Mouse (Mus musculus) adrenal gland, adult 8-10 months (tissue): Measurements from ENCODE around the gene Stard3. TPM values are rescaled to one million over a fixed set of nuclear protein-coding genes. Genes with fewer than 3 reads are reported as not detected.
A peak's percentile ranks its signal among the peaks of the same experiment; 100 is the strongest.

Source experiments
- DNase-seq: peaks from one replicate; pipeline ENCODE4 v3.0.0; 2022
- total RNA-seq, 4 experiments: library from RNA; stranded (reverse); gene quantifications; 2 replicates each; pipeline ENCODE4 v1.2.4; 2022

The Stard3 gene
- total RNA-seq, 4 experiments from 2014 or later = 22.4 to 33.9 (median 29.1) TPM

DNA sequence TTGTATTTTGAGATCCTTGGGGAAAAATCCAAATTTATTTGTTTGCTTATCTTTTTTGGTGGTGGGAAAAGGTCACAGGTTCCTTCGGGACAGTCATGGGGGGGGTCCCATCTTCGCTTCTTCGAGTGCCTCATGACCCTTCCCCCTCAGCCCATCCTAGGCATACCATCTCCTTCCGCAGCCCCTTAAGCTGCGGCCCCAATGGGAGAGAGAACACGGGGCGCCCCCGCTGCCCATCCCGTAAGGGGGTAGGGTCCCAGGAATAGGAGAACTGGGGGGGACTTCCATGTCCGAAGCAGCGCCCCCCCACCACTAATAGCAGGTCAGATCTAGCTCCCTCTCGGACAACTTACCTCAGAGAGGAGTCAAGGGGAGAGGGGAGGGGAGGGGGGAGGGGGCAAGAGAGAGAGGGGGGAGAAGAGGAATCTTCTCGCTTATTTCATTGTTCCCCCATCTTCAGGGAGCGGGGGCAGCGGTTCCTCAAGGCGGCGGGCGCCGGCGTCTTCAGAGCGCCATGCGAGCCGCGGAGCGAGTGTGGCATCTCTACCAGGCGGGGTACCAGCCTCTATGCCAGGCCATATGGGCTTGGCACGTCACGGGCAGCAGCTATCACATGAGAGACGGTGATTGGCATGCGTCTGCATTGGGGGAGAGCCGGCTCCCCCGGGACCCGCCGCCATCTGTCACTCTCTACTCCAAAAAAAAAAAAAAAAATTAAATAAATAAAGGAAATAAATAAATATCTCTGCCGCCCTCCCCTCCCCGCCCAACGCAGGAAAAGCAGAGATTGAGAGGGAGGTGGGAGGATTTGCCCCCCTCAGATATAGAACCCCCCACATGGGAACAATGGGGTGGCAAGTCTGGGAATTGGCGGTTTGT is 28.8 kb upstream of the Stard3 start, which contains the start of gene Neurod2:
Gene Neurod2 (minus strand): TSS at position 568 of the 879 bp plus-strand sequence.
- DNase-seq = no peak

DNA sequence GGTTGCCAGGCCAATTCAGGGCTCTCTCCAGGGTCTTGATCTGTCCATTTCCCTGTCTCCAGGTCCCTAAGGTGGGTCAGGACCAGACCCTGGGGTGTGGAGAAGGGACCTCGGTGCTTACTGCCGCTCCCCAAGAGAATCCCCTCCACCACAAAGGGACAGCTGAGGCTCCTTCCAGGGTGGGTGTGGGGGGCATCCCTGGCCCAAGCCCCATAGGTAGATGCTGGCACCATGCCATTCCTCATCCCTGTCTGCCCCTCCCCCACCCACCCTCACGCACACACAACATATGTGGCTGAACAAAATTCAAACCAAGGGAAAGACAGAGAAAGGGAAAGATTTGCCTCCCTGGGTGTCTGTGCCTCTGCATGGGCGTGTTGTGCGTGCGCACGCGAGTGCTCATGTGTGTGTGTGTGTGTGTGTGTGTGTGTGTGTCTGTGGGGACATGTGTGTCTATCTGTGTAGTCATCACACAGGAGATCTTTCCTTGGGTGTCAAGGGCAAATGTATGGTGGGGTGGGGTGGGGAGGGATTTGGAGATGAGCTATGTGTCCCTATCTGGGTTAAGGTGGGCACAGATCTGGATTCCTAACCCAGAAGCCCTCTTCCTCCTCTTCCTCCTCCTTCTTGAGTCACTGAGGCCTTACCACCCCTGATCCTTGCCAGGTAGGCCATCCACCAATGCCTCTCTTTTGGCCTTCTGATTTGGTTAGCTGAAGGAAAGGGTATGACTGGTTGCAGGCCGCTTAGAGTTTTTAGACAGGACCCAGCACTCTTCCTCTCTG is 28.0 kb upstream of the Stard3 start:
- DNase-seq = no peak

DNA sequence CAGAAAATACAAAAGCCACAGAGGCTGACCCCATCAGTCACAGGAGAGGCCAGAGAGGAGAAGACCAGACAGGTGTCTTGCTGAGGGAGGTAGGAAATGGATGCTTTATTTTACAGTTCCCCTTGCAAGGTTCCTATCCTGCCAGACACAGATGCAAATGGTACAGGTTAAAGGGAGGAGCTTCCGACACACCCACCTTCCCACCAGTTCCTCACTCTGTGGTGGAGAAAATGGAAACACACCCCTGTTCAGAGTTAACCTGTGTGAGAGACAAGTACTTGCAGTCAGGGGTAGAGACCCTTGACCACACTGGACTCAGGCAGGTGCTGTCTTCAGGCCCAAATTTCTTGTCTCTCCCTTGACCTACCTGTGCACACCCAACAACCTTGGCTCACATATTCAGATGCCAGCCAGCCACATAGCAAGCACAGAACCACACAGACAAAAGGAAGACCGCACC is 27.4 kb upstream of the Stard3 start:
- DNase-seq = no peak

DNA sequence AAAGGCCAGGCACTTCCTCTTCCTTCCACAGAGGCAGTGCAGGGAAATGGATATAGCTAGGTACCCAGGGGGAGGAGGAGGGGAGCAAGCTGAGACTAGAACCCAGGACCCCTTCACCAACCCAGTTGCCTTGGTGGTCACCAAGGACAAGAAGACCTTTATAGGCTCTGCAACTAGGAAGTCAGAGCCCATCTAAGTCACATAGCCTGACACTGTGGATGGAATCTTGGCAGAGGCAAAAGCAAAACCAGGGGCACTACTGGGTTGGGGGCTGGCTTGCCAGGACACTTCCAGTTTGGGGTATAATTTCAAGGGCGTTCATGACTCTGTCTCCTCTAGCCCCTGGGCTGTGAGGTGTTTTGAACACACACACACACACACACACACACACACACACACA is 26.8 kb upstream of the Stard3 start:
- DNase-seq = no peak

DNA sequence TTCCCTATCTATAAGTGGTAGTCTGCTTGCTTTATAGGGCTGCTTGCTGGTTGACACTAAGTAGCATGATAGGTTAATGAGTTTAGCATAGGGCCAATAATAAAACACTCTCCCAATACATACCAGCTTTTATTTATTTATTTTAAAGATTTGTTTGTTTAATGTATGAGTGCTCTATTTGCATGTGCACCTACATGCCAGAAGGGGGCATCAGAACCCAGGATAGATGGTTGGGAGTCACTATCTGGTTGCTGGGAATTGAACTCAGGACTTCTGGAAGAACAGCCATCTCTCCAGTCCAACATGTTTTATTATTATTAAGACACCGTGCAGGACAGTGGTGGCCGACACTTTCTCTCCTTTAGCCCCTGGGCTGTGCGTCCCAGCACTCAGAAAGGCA is 26.0 kb upstream of the Stard3 start:
- DNase-seq = no peak

DNA sequence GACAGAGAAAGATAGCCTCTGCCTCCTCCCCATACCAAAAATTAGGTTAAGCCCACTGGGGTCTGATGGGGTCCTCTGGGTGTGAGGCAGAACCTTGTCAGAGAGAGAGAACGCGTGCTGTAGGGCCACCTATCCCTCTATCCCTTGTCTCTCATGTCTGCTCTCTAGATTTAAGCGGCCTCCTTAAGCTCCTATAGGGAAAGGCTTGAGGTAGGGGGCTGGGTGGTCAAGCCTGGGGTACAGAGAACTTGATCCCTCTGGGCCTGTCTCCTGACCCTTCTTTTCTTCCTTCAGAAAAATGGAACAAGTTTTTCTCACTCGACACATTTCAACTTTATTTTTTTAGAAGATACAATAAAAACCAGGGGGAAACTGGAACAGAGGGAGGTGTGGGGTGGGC is 25.3 kb upstream of the Stard3 start:
- no peak for DNase-seq

DNA sequence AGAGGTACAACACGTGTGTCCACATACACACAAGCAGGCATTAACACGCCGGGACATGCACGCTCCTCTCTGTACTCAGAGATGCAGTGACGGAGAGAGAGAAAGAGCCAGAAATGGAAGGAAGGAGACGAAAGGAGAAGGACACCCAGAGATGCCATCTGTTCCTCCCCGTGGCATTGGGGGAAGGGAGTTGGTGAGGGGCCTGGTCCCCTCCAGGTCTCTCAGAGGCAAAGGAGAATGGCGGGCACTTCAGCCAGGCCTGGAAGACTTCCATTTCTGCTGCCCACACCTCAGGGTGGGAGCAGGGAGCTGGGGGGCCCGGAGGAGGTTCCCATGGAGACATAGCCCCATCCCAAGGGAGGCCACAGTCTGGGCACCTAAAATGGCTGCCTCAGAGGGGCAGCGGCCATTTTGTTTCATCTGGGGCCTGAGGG is 24.9 kb upstream of the Stard3 start:
- DNase-seq = no peak

DNA sequence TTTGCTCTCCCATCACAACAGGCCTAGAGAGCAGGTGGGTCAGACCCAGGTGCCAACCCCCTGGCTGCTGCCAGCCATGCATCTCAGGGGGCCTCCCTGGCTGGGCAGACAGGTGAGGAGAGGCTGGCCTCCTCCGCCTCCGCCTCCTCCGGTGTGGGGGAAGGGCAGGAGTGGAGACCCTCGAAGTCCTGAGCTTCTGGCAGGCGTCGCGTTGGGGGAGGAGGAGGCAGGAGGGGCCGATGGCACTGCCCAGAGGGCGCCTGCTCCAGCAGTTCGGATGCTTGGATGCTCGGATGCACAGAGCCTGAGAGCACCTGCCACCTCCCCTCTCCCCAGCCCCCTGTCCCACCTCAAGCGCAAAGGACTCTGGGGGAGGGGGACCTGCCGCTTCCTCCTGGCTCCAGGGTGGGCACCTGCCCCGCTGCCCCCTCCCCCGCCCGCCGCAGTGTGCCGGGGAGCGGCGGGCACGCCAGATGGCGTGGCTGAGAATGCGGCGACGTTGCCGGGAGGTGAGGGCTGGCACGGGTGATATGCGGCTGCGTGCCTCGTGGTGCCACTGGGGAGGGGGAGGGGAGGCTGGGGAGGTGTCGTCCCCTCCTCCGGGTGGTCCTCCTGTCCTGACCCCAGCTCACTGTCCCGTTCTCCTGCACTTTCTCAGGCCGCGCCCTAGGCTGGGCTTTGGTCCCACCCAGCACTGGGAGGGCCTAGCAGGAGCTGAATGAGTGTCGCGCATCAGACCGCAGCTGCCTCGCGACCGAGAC is 24.0 kb upstream of the Stard3 start:
- no peak for DNase-seq

DNA sequence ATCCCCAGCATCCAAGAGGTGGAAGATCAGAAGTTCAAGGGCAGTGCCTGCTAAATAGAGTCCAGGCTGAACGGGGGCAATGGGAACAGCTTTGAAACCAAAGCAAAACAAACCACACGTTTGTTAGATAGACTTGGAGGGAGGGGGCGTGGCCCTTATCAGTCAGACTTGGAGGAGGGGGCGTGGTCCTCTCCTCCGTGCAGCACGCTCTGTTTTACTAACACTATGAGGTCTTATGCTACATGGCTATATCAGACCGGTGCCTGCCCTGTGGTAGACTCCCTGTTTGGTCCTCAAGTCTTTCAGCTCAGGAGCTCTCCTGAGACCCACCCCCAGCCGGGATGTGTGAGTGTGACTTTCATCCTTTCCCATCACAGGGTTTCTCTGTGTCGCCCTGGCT is 22.9 kb upstream of the Stard3 start:
- no peak for DNase-seq

DNA sequence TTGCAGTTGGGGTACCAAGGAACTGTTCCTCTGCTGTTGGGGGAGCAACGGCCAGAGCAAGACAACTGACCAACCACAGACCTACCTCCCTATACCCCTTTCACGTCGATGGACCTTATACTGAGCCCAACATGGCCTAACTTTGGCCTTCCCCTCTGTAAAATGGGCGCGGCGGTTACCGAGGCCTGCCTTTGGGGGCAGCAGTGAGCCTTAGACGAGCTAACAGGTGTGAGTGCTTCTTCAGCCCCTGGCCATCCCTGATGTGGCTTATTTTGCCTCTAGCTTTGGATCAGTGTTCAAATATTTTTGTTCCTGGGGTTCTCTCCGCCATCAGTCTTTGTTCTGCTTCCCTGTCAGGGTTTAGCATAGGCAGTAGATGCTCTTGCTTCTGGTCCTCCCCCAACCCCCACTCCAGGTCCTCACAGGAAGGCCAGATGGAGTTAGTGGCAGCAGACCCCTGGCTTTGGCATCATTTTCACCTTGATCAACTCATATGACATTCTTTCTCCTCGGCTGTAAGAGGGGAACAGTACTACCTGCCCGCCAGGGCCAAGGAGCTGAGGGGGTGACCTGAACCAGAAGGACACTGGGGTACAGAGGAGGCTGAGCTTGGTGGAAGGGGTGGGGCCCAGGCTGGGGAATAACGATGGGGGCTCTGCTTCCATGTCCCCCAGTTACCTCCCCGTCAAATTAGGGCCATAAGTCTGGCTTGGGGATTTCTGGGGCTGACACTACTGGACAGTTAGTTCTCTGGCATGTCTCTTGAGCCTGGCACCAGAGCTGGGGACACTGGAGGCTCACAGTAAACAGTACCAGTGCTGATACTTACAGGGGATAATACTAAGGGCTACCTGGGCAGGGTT is 21.7 kb upstream of the Stard3 start:
- no peak for DNase-seq

DNA sequence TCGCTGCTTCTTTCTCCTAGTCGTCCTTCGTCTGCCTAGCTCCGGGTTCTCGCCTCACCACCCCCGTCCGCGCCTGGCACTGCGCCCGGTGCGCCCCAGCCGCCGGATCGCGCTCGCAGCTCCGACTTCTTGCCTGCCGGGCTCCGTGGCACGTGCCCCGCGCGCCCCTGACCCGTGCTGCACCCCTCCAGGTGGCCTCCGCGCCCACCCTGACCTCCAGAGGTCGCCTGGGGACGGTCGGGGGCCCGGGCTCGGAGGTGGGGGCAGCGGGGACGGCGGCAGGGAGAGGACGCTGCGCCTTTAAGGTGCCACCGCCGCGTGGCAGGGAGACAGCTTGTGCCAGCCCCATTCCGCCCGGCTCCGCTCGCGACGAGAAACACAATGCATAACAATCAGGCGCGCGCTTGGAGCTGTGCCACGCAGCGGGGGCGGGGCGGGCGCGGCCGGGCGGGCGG is 19.6 kb upstream of the Stard3 start:
- DNase-seq = no peak

DNA sequence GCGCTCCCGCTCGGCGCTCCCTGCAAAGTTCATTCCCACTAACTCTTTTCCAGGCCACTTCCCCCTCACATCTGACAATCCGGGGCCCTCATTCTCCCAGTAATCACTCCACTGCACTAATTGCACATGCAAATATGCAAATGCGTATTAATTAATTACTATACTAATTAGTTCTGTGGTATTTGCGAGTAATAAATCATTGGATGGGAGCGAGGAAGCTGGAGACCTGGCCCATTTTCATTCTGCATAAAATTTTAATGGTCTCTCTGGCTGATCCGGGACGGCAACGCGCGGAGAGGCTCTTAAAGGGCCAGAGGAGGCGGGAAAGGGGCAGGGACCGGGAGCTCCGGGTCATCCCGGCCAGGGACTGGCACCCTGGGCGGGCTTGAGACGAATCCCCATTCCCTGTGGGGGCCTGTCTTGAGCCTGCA is 19.1 kb upstream of the Stard3 start:
- no peak for DNase-seq

DNA sequence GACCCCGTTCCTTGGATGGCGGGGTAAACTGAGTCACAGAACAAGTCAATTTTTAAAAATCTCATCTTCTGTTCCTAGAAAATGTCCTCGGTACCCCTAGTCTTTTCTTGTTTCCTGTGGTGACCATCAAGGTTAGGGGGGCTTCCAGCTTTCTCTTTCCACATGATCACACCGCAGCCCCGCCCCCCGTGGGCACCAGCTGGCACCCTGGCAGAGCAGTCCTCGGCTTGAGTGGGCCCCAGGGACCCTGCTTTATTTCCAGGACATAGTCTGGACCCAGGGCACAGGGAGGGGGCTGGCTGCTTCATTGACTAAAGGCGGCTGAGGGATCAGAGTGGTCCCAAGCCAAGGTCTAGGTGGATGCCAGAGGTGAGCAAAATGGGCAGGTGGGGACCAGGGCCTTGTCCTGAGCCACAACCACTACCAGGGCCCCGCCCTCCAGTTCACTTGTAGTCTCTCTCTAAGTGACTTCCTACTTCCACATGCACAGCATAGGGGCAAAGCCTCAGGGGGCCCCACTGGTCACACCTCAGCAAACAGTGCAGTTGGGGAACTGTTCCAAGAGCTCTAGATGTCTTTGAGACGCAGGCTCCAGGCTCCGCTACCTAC is 18.4 kb upstream of the Stard3 start:
- no peak for DNase-seq

DNA sequence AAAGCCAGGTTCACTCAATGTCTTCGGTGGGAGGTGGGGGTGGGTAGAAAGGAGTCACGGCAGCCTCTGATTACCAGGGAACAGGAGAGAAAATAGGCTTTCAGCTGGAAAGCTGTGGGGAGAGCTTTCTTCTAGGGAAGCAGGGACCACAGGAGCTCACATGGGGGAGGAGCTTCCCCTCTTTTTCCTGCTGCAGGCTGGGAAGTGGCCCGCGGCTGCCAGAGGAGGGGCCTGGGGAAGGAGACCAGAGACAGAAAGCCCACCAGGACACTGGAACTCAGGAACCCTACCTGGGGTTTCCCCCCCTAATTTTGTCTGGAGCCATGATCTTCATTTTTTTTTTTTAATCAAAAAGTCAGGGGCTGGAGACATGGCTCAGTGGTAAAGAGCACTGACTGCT is 17.6 kb upstream of the Stard3 start:
- no peak for DNase-seq

DNA sequence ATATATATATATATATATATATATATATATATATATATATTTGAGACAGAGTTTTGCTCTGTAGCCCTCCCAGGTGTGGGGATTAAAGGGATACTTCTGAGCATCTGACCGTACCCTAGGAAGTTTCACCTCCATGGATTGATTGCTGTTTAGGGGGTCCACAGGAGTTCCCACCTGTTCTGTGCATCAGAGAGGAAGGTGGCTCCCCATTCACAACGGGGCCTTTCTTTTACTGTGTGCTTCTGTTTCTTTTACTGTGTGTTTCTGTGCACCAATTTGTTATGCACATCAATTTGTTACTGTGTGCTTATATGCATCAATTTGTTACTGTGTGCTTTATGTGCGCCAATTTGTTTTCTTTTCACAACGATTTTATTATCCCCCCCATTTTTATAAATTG is 17.0 kb upstream of the Stard3 start:
- DNase-seq = no peak

DNA sequence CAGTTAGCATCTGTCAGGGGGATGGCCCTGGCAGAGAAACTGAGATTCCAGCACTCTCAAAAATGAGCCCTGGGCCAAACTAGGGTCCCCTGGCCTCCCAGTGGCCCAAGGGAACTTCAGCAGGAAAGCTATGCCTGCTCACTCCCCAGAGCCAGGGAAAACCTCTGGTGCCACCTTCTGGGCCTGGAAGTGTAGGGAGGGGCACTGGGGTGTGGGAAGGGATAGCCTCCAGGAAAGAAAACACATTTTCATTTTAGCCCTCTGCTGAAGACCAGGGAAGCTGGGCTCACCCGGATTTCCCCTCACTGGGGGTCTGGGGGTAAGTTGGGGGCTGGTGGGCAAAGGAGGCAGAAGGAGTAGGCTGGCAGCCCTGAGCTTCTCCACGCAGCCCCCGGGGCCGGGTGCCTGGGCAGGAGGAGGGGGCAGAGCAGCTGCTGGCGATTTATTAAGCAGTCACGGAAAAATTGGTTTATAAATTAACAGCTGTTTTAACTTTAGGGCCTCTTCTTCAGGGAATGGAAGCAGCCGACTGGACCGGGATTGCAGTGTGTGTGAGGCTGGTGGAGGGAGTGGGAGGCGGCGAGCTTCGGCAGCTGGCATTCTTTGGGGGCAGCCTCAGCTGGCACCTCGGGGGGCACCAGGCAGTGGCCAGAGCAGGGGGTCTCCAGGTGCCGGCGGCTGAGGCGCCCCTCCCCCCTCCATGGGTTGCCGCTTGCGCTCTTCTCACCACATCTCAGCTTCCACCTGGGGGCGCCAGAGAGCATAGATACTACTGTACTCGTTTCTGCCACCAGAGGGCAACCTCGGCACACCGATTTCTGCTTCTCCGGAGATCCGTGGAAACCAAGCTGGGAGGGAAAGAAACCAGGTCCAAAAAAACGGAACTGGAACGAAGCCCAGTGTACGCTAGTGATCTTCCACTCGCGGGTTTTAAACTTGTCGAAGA is 15.9 kb upstream of the Stard3 start:
- DNase-seq = peak; percentile 84

DNA sequence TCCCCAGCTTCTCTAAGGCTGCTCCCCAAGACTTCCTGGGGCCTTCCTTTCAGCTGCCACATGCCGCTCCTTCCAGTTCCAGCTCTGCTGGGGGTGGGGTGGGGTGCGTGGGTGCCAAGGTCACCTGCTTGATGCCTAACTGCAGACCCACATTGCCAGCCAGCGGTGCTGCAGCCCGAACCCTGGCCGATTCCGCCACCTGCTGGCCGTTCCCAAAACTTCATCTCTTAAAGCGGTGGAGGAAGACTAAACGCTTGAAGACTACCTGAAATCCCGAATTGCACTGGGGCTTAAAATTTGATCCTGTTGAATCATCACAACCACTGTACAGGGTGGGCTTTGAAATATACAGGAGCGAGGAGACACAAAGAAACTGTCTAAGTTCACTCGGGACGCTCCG is 12.9 kb upstream of the Stard3 start:
- peak; percentile 52 for DNase-seq

DNA sequence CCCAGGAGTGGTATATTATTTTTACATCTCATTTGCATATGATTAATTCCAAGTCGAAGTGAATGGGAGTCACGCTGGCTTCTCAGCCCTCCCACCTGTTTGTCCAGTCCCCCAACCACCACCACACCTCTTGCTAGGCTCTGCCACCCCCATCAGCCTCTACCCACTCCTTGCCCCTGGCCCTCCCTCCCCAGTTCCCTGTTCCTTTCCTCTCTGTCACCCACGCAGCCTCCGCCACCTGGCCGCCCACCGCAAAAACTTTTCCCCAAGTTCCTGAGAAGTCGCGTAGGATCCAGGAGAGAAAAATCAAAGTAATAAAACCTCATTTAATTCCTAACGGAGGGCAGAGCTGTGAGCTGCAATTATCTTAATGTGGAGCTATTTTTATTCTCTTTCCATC is 12.0 kb upstream of the Stard3 start:
- DNase-seq = no peak

DNA sequence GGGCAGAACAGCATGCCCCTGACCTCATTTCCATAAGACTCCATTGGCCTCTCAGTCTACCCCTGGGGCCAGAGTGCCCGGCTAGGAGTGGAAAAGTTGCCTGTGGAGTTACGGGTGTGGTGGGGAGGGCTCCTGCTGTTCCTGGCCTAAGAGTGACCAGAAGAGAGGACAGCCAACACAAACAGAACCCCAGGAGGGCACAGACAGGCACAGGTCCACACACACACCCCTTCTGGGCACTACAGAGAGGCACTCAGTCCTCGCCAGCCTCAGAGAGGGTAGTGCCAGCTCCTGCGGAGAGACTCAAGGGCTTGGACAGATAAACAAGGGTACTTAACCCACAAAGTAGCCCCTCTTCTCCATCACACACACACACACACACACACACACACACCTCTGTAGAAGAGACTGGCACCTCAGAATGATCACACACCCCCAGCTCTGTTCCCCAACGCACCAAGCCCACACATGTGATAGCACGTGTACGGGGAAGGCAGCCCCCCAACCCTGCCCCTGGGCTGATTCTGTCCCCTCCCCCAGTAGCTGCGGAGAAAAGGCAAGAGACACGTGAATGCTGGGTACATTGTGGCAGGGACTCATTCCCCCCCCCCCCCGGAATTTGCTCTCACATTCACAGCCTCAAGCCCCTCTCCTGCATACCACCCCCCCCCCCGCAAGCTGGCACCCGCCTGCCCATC is 10.6 kb upstream of the Stard3 start:
- no peak for DNase-seq
